In the genomic region with DNA sequence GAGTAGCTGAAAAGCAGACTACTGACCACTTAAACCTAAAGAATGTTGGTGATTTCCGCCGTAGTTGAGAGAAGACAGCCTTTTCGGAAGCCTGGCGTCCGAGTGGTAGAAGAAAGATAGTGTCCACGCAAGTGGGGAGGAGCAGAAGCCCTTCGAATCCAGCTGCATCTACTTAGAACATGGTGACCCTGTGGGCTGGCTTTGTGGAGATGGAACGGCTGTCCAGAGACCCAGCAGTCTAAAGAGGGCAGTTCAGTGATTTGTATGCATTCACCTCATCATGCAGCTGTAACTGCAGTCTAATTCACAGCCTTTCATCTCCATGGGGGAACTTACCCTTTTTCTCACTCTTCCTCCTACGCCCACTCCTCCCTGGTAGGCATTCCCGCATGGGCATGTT, we compare ENCODE assay signal across 16 mouse cellular contexts. TPM values are rescaled to one million over a fixed set of nuclear protein-coding genes. Genes with fewer than 3 reads are reported as not detected.
DNase-seq lines count a peak whose midpoint lies in the region; ATAC-seq and TF ChIP-seq lines count a peak whose summit lies in the region.
"Had no signal": no experiment of that assay in that cellular context is flagged by ENCODE, and none has a peak within 500 bp of the region (broad histone marks: within the 10 kb centered on the region; RNA-seq: fewer than 3 reads in every experiment).

No protein-coding gene starts in this region.

- H3K4me3 ChIP-seq in heart, embryonic 14.5 days (ENCODE audit: control insufficient read depth in 1 of 2, insufficient read depth in 1 of 2, low read depth in 1 of 2, low read length in 2 of 2) = no peak overlapping the region
- H3K4me3 ChIP-seq in heart, embryonic 11.5 days (ENCODE audit: low read depth, low read length) = no peak overlapping the region
- no peak overlapping the region for H3K4me3 ChIP-seq in kidney, postnatal 0 days (replicated peaks; ENCODE audit: low read depth, low read length)
- H3K4me3 ChIP-seq in midbrain, embryonic 16.5 days (ENCODE audit: low read depth, low read length) = no peak overlapping the region
- no peak overlapping the region for H3K4me3 ChIP-seq in midbrain, embryonic 14.5 days (replicated peaks; ENCODE audit: low read depth, low read length)
- H3K4me3 ChIP-seq: hindbrain, embryonic 12.5 days; left cerebral cortex, adult 2 months; limb, embryonic 15.5 days had no signal

- no peaks in the 10 kb centered on the region for H3K9me3 ChIP-seq in heart, embryonic 14.5 days (ENCODE audit: control insufficient read depth, low read length)
- H3K9me3 ChIP-seq in heart, embryonic 11.5 days (replicated peaks; ENCODE audit: control insufficient read depth, low read length) = no peaks in the 10 kb centered on the region
- no peaks in the 10 kb centered on the region for H3K9me3 ChIP-seq in kidney, postnatal 0 days (replicated peaks; ENCODE audit: low read length)
- no peaks in the 10 kb centered on the region for H3K9me3 ChIP-seq in midbrain, embryonic 16.5 days (replicated peaks; ENCODE audit: control insufficient read depth, low read length, poor library complexity, severe bottlenecking)
- no peaks in the 10 kb centered on the region for H3K9me3 ChIP-seq in midbrain, embryonic 14.5 days (ENCODE audit: control insufficient read depth, low read length)
- H3K9me3 ChIP-seq: hindbrain, embryonic 12.5 days; limb, embryonic 15.5 days had no signal

- TF ChIP-seq CTCF in kidney, postnatal 0 days (IDR thresholded peaks at IDR 0.05; ENCODE audit: low read depth) = no peak

- H3K9ac ChIP-seq in heart, embryonic 14.5 days (ENCODE audit: low read length) = 0 out of 2 replicates have a peak overlapping the region, but pooled peaks have one; percentile 27
- H3K9ac ChIP-seq in heart, embryonic 11.5 days (ENCODE audit: low read depth, low read length) = no peak overlapping the region
- H3K9ac ChIP-seq in kidney, postnatal 0 days (ENCODE audit: low read depth, low read length) = no peak overlapping the region
- H3K9ac ChIP-seq in midbrain, embryonic 16.5 days (ENCODE audit: low read depth, low read length) = 0 out of 2 replicates have a peak overlapping the region, but pooled peaks have one; percentile 14
- H3K9ac ChIP-seq in midbrain, embryonic 14.5 days (replicated peaks; ENCODE audit: low read length) = no peak overlapping the region
- H3K9ac ChIP-seq: hindbrain, embryonic 12.5 days; limb, embryonic 15.5 days had no signal

- WGBS in heart, embryonic 14.5 days = 62% methylated on average over 10 of the region's 10 CpGs
- WGBS in heart, embryonic 11.5 days (ENCODE audit: insufficient replicate concordance) = 67% methylated on average over 10 of the region's 10 CpGs
- 53% methylated on average over 10 of the region's 10 CpGs for WGBS in kidney, postnatal 0 days
- WGBS in midbrain, embryonic 16.5 days = 82% methylated on average over 10 of the region's 10 CpGs
- 84% methylated on average over 10 of the region's 10 CpGs for WGBS in midbrain, embryonic 14.5 days

- peak; percentile 83 for DNase-seq in kidney, postnatal 0 days (ENCODE audit: low spot score)
- no peak for DNase-seq in kidney, adult 18-20 months
- DNase-seq in midbrain, embryonic 14.5 days = no peak
- DNase-seq in yolk sac, embryonic 10.5 days (ENCODE audit: low spot score) = no peak
- DNase-seq: adrenal gland, postnatal 10 days; cerebellum, adult 9-10 months; right cerebral cortex, adult 18-20 months; spleen, adult 18-20 months had no signal

- H3K4me2 ChIP-seq in heart, embryonic 14.5 days (ENCODE audit: low read length) = no peak overlapping the region
- H3K4me2 ChIP-seq in heart, embryonic 11.5 days = no peak overlapping the region
- H3K4me2 ChIP-seq in kidney, postnatal 0 days (ENCODE audit: low read length) = no peak overlapping the region
- H3K4me2 ChIP-seq in midbrain, embryonic 16.5 days (ENCODE audit: low read length) = no peak overlapping the region
- no peak overlapping the region for H3K4me2 ChIP-seq in midbrain, embryonic 14.5 days (ENCODE audit: low read length)
- H3K4me2 ChIP-seq: hindbrain, embryonic 12.5 days; limb, embryonic 15.5 days had no signal

- peak overlapping the region in 1 of 2 experiments; percentile 53; a peak in 2 of 4 replicates for H3K27ac ChIP-seq in heart, embryonic 14.5 days (replicated peaks in 1 of 2; ENCODE audit: control insufficient read depth in 1 of 2, insufficient read depth in 1 of 2, low read depth in 2 of 2, low read length in 2 of 2)
- no peak overlapping the region for H3K27ac ChIP-seq in heart, embryonic 11.5 days (ENCODE audit: low read depth, low read length)
- H3K27ac ChIP-seq in kidney, postnatal 0 days = peak overlapping the region; percentile 62
- no peak overlapping the region for H3K27ac ChIP-seq in midbrain, embryonic 16.5 days (ENCODE audit: low read length)
- no peak overlapping the region for H3K27ac ChIP-seq in midbrain, embryonic 14.5 days (replicated peaks; ENCODE audit: low read depth, low read length)
- H3K27ac ChIP-seq: hindbrain, embryonic 12.5 days; left cerebral cortex, adult 2 months; limb, embryonic 15.5 days; macrophage had no signal

- H3K4me1 ChIP-seq in heart, embryonic 14.5 days (ENCODE audit: control insufficient read depth in 2 of 2, insufficient read depth in 2 of 2, low read length in 2 of 2) = peaks cover 31 to 38% of the 10 kb centered on the region in 2 experiments
- H3K4me1 ChIP-seq in heart, embryonic 11.5 days (ENCODE audit: control insufficient read depth, insufficient read depth, low read length) = peaks cover 37% of the 10 kb centered on the region
- peaks cover 25% of the 10 kb centered on the region for H3K4me1 ChIP-seq in kidney, postnatal 0 days (replicated peaks; ENCODE audit: insufficient read depth, low read length)
- H3K4me1 ChIP-seq in midbrain, embryonic 16.5 days (ENCODE audit: control insufficient read depth, insufficient read depth, low read length) = peaks cover 12% of the 10 kb centered on the region; the same call in 1 of the 2 replicates
- H3K4me1 ChIP-seq in midbrain, embryonic 14.5 days (ENCODE audit: control insufficient read depth, insufficient read depth, low read length) = peaks cover 11% of the 10 kb centered on the region; the same call in 1 of the 2 replicates

- ATAC-seq in heart, embryonic 14.5 days (ENCODE audit: insufficient number of reproducible peaks, insufficient read depth, low FRiP score, low read depth) = no peak
- no peak for ATAC-seq in heart, embryonic 11.5 days (replicated peaks; ENCODE audit: insufficient number of reproducible peaks, low FRiP score, low TSS enrichment)
- ATAC-seq in kidney, postnatal 0 days (replicated peaks; ENCODE audit: low FRiP score, low read depth) = no peak
- ATAC-seq in midbrain, embryonic 16.5 days = no peak
- ATAC-seq in midbrain, embryonic 14.5 days (ENCODE audit: low FRiP score, low TSS enrichment) = no peak
- ATAC-seq: forebrain, embryonic 16.5 days had no signal

- H3K27me3 ChIP-seq in heart, embryonic 14.5 days (ENCODE audit: control insufficient read depth, insufficient read depth, low read length) = no peaks in the 10 kb centered on the region
- no peaks in the 10 kb centered on the region for H3K27me3 ChIP-seq in heart, embryonic 11.5 days (ENCODE audit: control insufficient read depth, insufficient read depth, low read length)
- H3K27me3 ChIP-seq in kidney, postnatal 0 days (ENCODE audit: insufficient read depth, low read length) = no peaks in the 10 kb centered on the region
- H3K27me3 ChIP-seq in midbrain, embryonic 16.5 days (ENCODE audit: control insufficient read depth, insufficient read depth, low read depth, low read length) = no peaks in the 10 kb centered on the region
- H3K27me3 ChIP-seq in midbrain, embryonic 14.5 days (ENCODE audit: control insufficient read depth, insufficient read depth, low read length) = no peaks in the 10 kb centered on the region
- H3K27me3 ChIP-seq: hindbrain, embryonic 12.5 days; limb, embryonic 15.5 days had no signal

- H3K36me3 ChIP-seq in heart, embryonic 14.5 days (ENCODE audit: control insufficient read depth, insufficient read depth, low read length) = peaks cover under 1% of the 10 kb centered on the region; the same call in 1 of the 2 replicates
- H3K36me3 ChIP-seq in heart, embryonic 11.5 days (ENCODE audit: control insufficient read depth, insufficient read depth, low read length) = no peaks in the 10 kb centered on the region; the same call in 1 of the 2 replicates
- no peaks in the 10 kb centered on the region for H3K36me3 ChIP-seq in kidney, postnatal 0 days (ENCODE audit: insufficient read depth, low read length)
- no peaks in the 10 kb centered on the region for H3K36me3 ChIP-seq in midbrain, embryonic 16.5 days (ENCODE audit: control insufficient read depth, insufficient read depth, low read length)
- H3K36me3 ChIP-seq in midbrain, embryonic 14.5 days (ENCODE audit: control insufficient read depth, insufficient read depth, low read length) = no peaks in the 10 kb centered on the region
- H3K36me3 ChIP-seq: hindbrain, embryonic 12.5 days had no signal

RNA-seq across cellular contexts. Expression of a gene that starts 44.8 kb away (rescaled TPM):
- polyA plus RNA-seq in heart, embryonic 14.5 days (2014; fragmentation: Nextera tagmentation; extraction: Ambion mirVana) = 19.9 and 21.7 TPM in 2 replicates
- polyA plus RNA-seq in heart, embryonic 11.5 days (2014; fragmentation: Nextera tagmentation; extraction: Ambion mirVana) = 15.6 and 16.4 TPM in 2 replicates
- polyA plus RNA-seq in kidney, postnatal 0 days (2015; fragmentation: Nextera tagmentation; extraction: Ambion mirVana) = 24.0 and 24.5 TPM in 2 replicates
- 10.3 and 13.6 TPM in 2 replicates for polyA plus RNA-seq in midbrain, embryonic 16.5 days (2015; fragmentation: Nextera tagmentation; extraction: Ambion mirVana)
- 13.6 and 16.5 TPM in 2 replicates for polyA plus RNA-seq in midbrain, embryonic 14.5 days (2014; fragmentation: Nextera tagmentation; extraction: Ambion mirVana)

Comparison
In these comparisons a context has a peak if more than half of its experiments do, and no peak if none do; other contexts are left out.
1. H3K9ac ChIP-seq: peak in heart, embryonic 14.5 days (single experiment) and midbrain, embryonic 16.5 days (single experiment); none in heart, embryonic 11.5 days (single experiment), kidney, postnatal 0 days (single experiment) and midbrain, embryonic 14.5 days (single experiment).